Mouse (Mus musculus) forebrain, postnatal 0 days (tissue): ENCODE measurements at regions not wholly inside any gene's neighbourhood (a gene's known extent, or its start where the extent isn't known, plus 50 kb on each side); places are given as distances from the start of the nearest gene placed in this dataset.

ENCODE experiments used
- ATAC-seq: fragments of 200-750 bp; cut with Nextera tagmentation; 2 replicates; pipeline ENCODE4 v1.8.0; 2017; ENCODE audit warnings: mild to moderate bottlenecking, moderate library complexity
- DNase-seq: peaks from one replicate; pipeline ENCODE4 v3.0.0-alpha.2; 2015
- H3K27ac ChIP-seq: fragments of 300-500 bp; sonication (generic); 2 replicates; pipeline ENCODE4 v1.5.1; 2014; ENCODE audit warnings: low read depth, mild to moderate bottlenecking, antibody characterized with exemption, low read length, moderate library complexity, mixed read lengths
- H3K27me3 ChIP-seq: fragments of 300-500 bp; sonication (generic); 2 replicates; pipeline ENCODE4 v1.6.1; 2014; ENCODE audit warnings: mild to moderate bottlenecking, low read length, mixed read lengths; ENCODE audit not compliant: insufficient read depth
- H3K36me3 ChIP-seq: fragments of 300-500 bp; sonication (generic); 2 replicates; pipeline ENCODE4 v1.6.1; 2014; ENCODE audit warnings: mild to moderate bottlenecking, moderate library complexity; ENCODE audit not compliant: insufficient read depth
- H3K4me1 ChIP-seq: fragments of 300-500 bp; sonication (generic); 2 replicates; pipeline ENCODE4 v1.6.1; 2014; ENCODE audit warnings: antibody characterized with exemption; ENCODE audit not compliant: insufficient read depth
- H3K4me2 ChIP-seq: fragments of 300-500 bp; sonication (generic); 2 replicates; pipeline ENCODE4 v1.6.1; 2014; ENCODE audit warnings: low read depth, mild to moderate bottlenecking, moderate library complexity
- H3K4me3 ChIP-seq: fragments of 300-500 bp; sonication (generic); 2 replicates; pipeline ENCODE4 v1.5.1; 2014; ENCODE audit warnings: low read depth, low read length, mixed read lengths
- H3K9ac ChIP-seq: fragments of 300-500 bp; sonication (generic); 2 replicates; pipeline ENCODE4 v1.6.1; 2014; ENCODE audit warnings: mild to moderate bottlenecking
- H3K9me3 ChIP-seq: fragments of 300-500 bp; sonication (generic); 2 replicates; pipeline ENCODE4 v1.6.1; 2016; ENCODE audit warnings: low read length
- CTCF ChIP-seq: sonication (generic); IDR thresholded peaks from 2 replicates; pipeline ENCODE4 v1.5.1; 2016; ENCODE audit warnings: antibody characterized with exemption, control low read depth, low read depth
- WGBS: fragments of 180-500 bp; shearing (Covaris S2); extraction: QIAGEN DNeasy Blood & Tissue Kit; methylation state at CpG from one replicate; pipeline ENCODE4 v1.1.7; 2014; 5-methylcytosine and 5-hydroxymethylcytosine counted together

GRCm38 (mm10) chrX:11691019-11691418 is 363.4 kb downstream of the H2al1j start:
- DNase-seq, result no peak
- Histone ChIP-seq H3K27ac (no peak overlapping the region), H3K36me3 (no peaks in the 10 kb centered on the region), H3K9me3 (no peaks in the 10 kb centered on the region), H3K27me3 (no peaks in the 10 kb centered on the region), H3K9ac (no peak overlapping the region), H3K4me2 (no peak overlapping the region), H3K4me1 (no peaks in the 10 kb centered on the region), H3K4me3 (no peak overlapping the region)
- no peak for ATAC-seq
- no peak for TF ChIP-seq CTCF
- 65% methylated on average over 4 of the region's 4 CpGs for WGBS

- Histone ChIP-seq H3K4me2 (no peak overlapping the region), H3K27ac (no peak overlapping the region), H3K27me3 (no peaks in the 10 kb centered on the region), H3K4me3 (no peak overlapping the region), H3K4me1 (no peaks in the 10 kb centered on the region), H3K9ac (no peak overlapping the region), H3K9me3 (no peaks in the 10 kb centered on the region), H3K36me3 (no peaks in the 10 kb centered on the region)
- no peak for DNase-seq
- ATAC-seq, result no peak
- WGBS, result 92% methylated on average over 4 of the region's 4 CpGs
- TF ChIP-seq CTCF, result no peak
Measured at GRCm38 (mm10) chrX:11696565-11696964, 368.9 kb downstream of the H2al1j start.

- Histone ChIP-seq H3K27ac (no peak overlapping the region), H3K36me3 (no peaks in the 10 kb centered on the region), H3K9ac (no peak overlapping the region), H3K4me2 (no peak overlapping the region), H3K4me1 (no peaks in the 10 kb centered on the region), H3K4me3 (no peak overlapping the region), H3K9me3 (no peaks in the 10 kb centered on the region), H3K27me3 (no peaks in the 10 kb centered on the region)
- ATAC-seq (no peak), DNase-seq (no peak)
- TF ChIP-seq CTCF, result no peak
- 91% methylated on average over 2 of the region's 2 CpGs for WGBS
Measured at GRCm38 (mm10) chrX:11701095-11701494, 373.5 kb downstream of the H2al1j start.

- no peak overlapping the region for H3K4me3 ChIP-seq
- no peak overlapping the region for H3K9ac ChIP-seq
- TF ChIP-seq CTCF, result no peak
- DNase-seq (no peak), ATAC-seq (no peak)
- no peaks in the 10 kb centered on the region for H3K9me3 ChIP-seq
- 84% methylated on average over 6 of the region's 6 CpGs for WGBS
- no peaks in the 10 kb centered on the region for H3K27me3 ChIP-seq
- no peak overlapping the region for H3K27ac ChIP-seq
- no peak overlapping the region for H3K4me2 ChIP-seq
- H3K4me1 ChIP-seq, result no peaks in the 10 kb centered on the region
- H3K36me3 ChIP-seq, result no peaks in the 10 kb centered on the region
Measured at GRCm38 (mm10) chrX:11705851-11706557, 378.4 kb downstream of the H2al1j start.

GRCm38 (mm10) chrX:11707330-11707729 is 379.7 kb downstream of the H2al1j start:
- DNase-seq (no peak), ATAC-seq (no peak)
- Histone ChIP-seq H3K27ac (no peak overlapping the region), H3K36me3 (no peaks in the 10 kb centered on the region), H3K27me3 (no peaks in the 10 kb centered on the region), H3K9me3 (no peaks in the 10 kb centered on the region), H3K4me1 (no peaks in the 10 kb centered on the region), H3K9ac (no peak overlapping the region), H3K4me3 (no peak overlapping the region), H3K4me2 (no peak overlapping the region)
- whole genome bisulfite sequencing, result 59% methylated on average over 6 of the region's 6 CpGs
- no peak for TF ChIP-seq CTCF

- Histone ChIP-seq H3K4me3 (no peak overlapping the region), H3K4me1 (no peaks in the 10 kb centered on the region), H3K27ac (no peak overlapping the region), H3K27me3 (no peaks in the 10 kb centered on the region), H3K36me3 (no peaks in the 10 kb centered on the region), H3K9ac (no peak overlapping the region), H3K4me2 (no peak overlapping the region), H3K9me3 (no peaks in the 10 kb centered on the region)
- DNase-seq, result no peak
- ATAC-seq, result no peak
- 47% methylated on average over 6 of the region's 6 CpGs for WGBS
- TF ChIP-seq CTCF, result no peak
Measured at GRCm38 (mm10) chrX:11708325-11708724, 380.7 kb downstream of the H2al1j start.

GRCm38 (mm10) chrX:11709326-11709725 is 381.7 kb downstream of the H2al1j start:
- ATAC-seq, result no peak
- no peak for DNase-seq
- H3K9ac ChIP-seq, result no peak overlapping the region
- H3K4me1 ChIP-seq, result no peaks in the 10 kb centered on the region
- H3K4me2 ChIP-seq, result no peak overlapping the region
- no peak overlapping the region for H3K27ac ChIP-seq
- no peak overlapping the region for H3K4me3 ChIP-seq
- H3K9me3 ChIP-seq, result no peaks in the 10 kb centered on the region
- H3K36me3 ChIP-seq, result no peaks in the 10 kb centered on the region
- H3K27me3 ChIP-seq, result no peaks in the 10 kb centered on the region
- no peak for TF ChIP-seq CTCF
- 77% methylated on average over 4 of the region's 4 CpGs for WGBS
